ENCODE assay signal across 25 mouse cellular contexts in the genomic region with DNA sequence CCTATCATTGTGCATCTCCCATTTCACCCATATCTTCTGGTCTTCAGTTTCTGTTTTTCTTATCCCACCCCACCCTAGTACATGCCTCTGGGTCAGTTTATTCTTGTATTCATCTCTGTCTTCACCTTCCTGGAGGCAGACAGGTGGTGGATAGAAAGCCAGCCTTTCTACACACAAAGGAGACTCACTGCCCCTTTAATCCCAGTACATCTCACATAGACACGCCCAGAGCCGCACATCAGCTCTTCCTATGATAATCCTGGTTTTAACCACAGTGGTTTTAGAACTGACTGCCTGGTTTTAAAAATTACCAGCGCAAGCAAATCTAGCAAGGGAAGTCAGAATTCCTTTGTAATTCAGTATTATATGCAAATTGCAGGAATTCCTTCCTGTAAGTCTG. TPM values are rescaled to one million over a fixed set of nuclear protein-coding genes. Genes with fewer than 3 reads are reported as not detected.
DNase-seq lines count a peak whose midpoint lies in the region; ATAC-seq and TF ChIP-seq lines count a peak whose summit lies in the region.
"Had no signal": no experiment of that assay in that cellular context is flagged by ENCODE, and none has a peak within 500 bp of the region (broad histone marks: within the 10 kb centered on the region; RNA-seq: fewer than 3 reads in every experiment).

No protein-coding gene starts in this region.

- H3K9me3 ChIP-seq in heart, embryonic 10.5 days, result no peaks in the 10 kb centered on the region
- H3K9me3 ChIP-seq in limb, embryonic 15.5 days, result no peaks in the 10 kb centered on the region
- H3K9me3 ChIP-seq in limb, embryonic 10.5 days (replicated peaks), result no peaks in the 10 kb centered on the region
- H3K9me3 ChIP-seq in stomach, postnatal 0 days (ENCODE audit: control insufficient read depth, low read length), result no peaks in the 10 kb centered on the region
- no peaks in the 10 kb centered on the region for H3K9me3 ChIP-seq in forebrain, embryonic 10.5 days
- H3K9me3 ChIP-seq: forebrain, embryonic 15.5 days; heart, embryonic 12.5 days; hindbrain, embryonic 10.5 days had no signal

- no peaks in the 10 kb centered on the region for H3K36me3 ChIP-seq in heart, embryonic 10.5 days
- no peaks in the 10 kb centered on the region for H3K36me3 ChIP-seq in limb, embryonic 15.5 days
- H3K36me3 ChIP-seq in limb, embryonic 10.5 days, result peaks cover 20% of the 10 kb centered on the region
- H3K36me3 ChIP-seq in stomach, postnatal 0 days (ENCODE audit: control insufficient read depth, insufficient read depth, low read length), result no peaks in the 10 kb centered on the region
- 0 out of 2 replicates have a peak, but pooled peaks cover 2% of the 10 kb centered on the region for H3K36me3 ChIP-seq in forebrain, embryonic 10.5 days (replicated peaks)
- H3K36me3 ChIP-seq: forebrain, embryonic 15.5 days; heart, embryonic 12.5 days; hindbrain, embryonic 10.5 days had no signal

- DNase-seq in heart, adult 11 months, result peak; percentile 85
- DNase-seq in heart, embryonic 10.5 days (ENCODE audit: low spot score), result no peak
- DNase-seq in limb, embryonic 10.5 days (ENCODE audit: low spot score), result no peak
- DNase-seq in stomach, postnatal 0 days (ENCODE audit: low spot score), result no peak
- no peak for DNase-seq in forebrain, embryonic 10.5 days (ENCODE audit: extremely low spot score, low spot score)
- DNase-seq in adrenal gland, adult (ENCODE audit: inconsistent age in 2 of 2, low spot score in 1 of 2), result no peak
- DNase-seq: adrenal gland, postnatal 14 days; cerebellum, adult 11-12 months; cerebellum, adult 9-10 months; cerebellum, postnatal 25 days; gastrocnemius, postnatal 10 days; heart, adult 2 months; kidney, adult 18-20 months had no signal

- no peak overlapping the region for H3K9ac ChIP-seq in limb, embryonic 15.5 days
- H3K9ac ChIP-seq in stomach, postnatal 0 days (ENCODE audit: low read length), result no peak overlapping the region
- H3K9ac ChIP-seq: forebrain, embryonic 15.5 days; heart, embryonic 12.5 days; hindbrain, embryonic 14.5 days had no signal

- no peak overlapping the region for H3K4me2 ChIP-seq in limb, embryonic 15.5 days
- no peak overlapping the region for H3K4me2 ChIP-seq in stomach, postnatal 0 days (replicated peaks; ENCODE audit: low read depth)
- H3K4me2 ChIP-seq: forebrain, embryonic 15.5 days; heart, embryonic 12.5 days; hindbrain, embryonic 14.5 days had no signal

- TF ChIP-seq EP300 in stomach, postnatal 0 days (optimal IDR thresholded peaks at IDR 0.05), result no peak

- TF ChIP-seq CTCF in stomach, postnatal 0 days (IDR thresholded peaks at IDR 0.05; ENCODE audit: low read depth), result no peak

- no peaks in the 10 kb centered on the region for H3K27me3 ChIP-seq in heart, embryonic 10.5 days (ENCODE audit: insufficient read depth, poor library complexity, severe bottlenecking)
- H3K27me3 ChIP-seq in limb, embryonic 15.5 days, result no peaks in the 10 kb centered on the region
- H3K27me3 ChIP-seq in limb, embryonic 10.5 days (ENCODE audit: low read depth, poor library complexity, severe bottlenecking), result no peaks in the 10 kb centered on the region
- no peaks in the 10 kb centered on the region for H3K27me3 ChIP-seq in stomach, postnatal 0 days (ENCODE audit: control insufficient read depth, insufficient read depth, low read length)
- H3K27me3 ChIP-seq in forebrain, embryonic 10.5 days (ENCODE audit: poor library complexity, severe bottlenecking), result peaks cover 3% of the 10 kb centered on the region
- H3K27me3 ChIP-seq: forebrain, embryonic 15.5 days; heart, embryonic 12.5 days had no signal

- 73% methylated on average over 3 of the region's 3 CpGs for WGBS in heart, embryonic 10.5 days
- WGBS in limb, embryonic 15.5 days, result 67% methylated on average over 3 of the region's 3 CpGs
- 81% methylated on average over 3 of the region's 3 CpGs for WGBS in limb, embryonic 10.5 days
- WGBS in stomach, postnatal 0 days, result 54% methylated on average over 3 of the region's 3 CpGs
- 82% methylated on average over 3 of the region's 3 CpGs for WGBS in forebrain, embryonic 10.5 days

- no peak overlapping the region for H3K27ac ChIP-seq in heart, embryonic 10.5 days
- peak overlapping the region; percentile 47; the same call in 1 of the 2 replicates for H3K27ac ChIP-seq in limb, embryonic 15.5 days
- no peak overlapping the region for H3K27ac ChIP-seq in limb, embryonic 10.5 days
- H3K27ac ChIP-seq in stomach, postnatal 0 days (replicated peaks), result peak overlapping the region; percentile 36; the same call in 1 of the 2 replicates
- no peak overlapping the region for H3K27ac ChIP-seq in forebrain, embryonic 10.5 days
- H3K27ac ChIP-seq: forebrain, embryonic 15.5 days; heart, adult 2 months; hindbrain, embryonic 10.5 days; hindbrain, embryonic 14.5 days had no signal

- no peak for ATAC-seq in limb, embryonic 15.5 days (ENCODE audit: insufficient number of reproducible peaks, low FRiP score, low TSS enrichment, low read depth)
- peak; percentile 63 for ATAC-seq in megakaryocyte progenitor cell, adult 5-6 weeks (replicated peaks; ENCODE audit: poor library complexity)
- ATAC-seq in stomach, postnatal 0 days (ENCODE audit: low FRiP score, low TSS enrichment), result no peak
- ATAC-seq: forebrain, embryonic 15.5 days had no signal

- H3K4me1 ChIP-seq in heart, embryonic 10.5 days, result peaks cover 8% of the 10 kb centered on the region
- peaks cover 2% of the 10 kb centered on the region; the same call in 1 of the 2 replicates for H3K4me1 ChIP-seq in limb, embryonic 15.5 days
- peaks cover 8% of the 10 kb centered on the region for H3K4me1 ChIP-seq in limb, embryonic 10.5 days
- H3K4me1 ChIP-seq in stomach, postnatal 0 days (replicated peaks; ENCODE audit: control insufficient read depth, insufficient read depth), result no peaks in the 10 kb centered on the region
- peaks cover 13% of the 10 kb centered on the region for H3K4me1 ChIP-seq in forebrain, embryonic 10.5 days
- H3K4me1 ChIP-seq: forebrain, embryonic 15.5 days had no signal

- H3K4me3 ChIP-seq in heart, embryonic 10.5 days, result no peak overlapping the region
- no peak overlapping the region for H3K4me3 ChIP-seq in limb, embryonic 15.5 days
- H3K4me3 ChIP-seq in limb, embryonic 10.5 days, result no peak overlapping the region
- H3K4me3 ChIP-seq in stomach, postnatal 0 days (ENCODE audit: low read depth, low read length), result no peak overlapping the region
- H3K4me3 ChIP-seq in forebrain, embryonic 10.5 days, result no peak overlapping the region
- H3K4me3 ChIP-seq: forebrain, embryonic 15.5 days; heart, adult 2 months; heart, embryonic 12.5 days; hindbrain, embryonic 10.5 days had no signal

RNA-seq across cellular contexts. Expression of gene 5330417H12Rik, which starts 50.3 kb away (rescaled TPM):
- 0.15 TPM in 1 of 2 replicates, not detected in the other for polyA plus RNA-seq in heart, embryonic 10.5 days (2016; fragmentation: Nextera tagmentation; extraction: Ambion mirVana)
- not detected in 2 replicates for polyA plus RNA-seq in limb, embryonic 15.5 days (2015; fragmentation: Nextera tagmentation; extraction: Ambion mirVana)
- polyA plus RNA-seq in limb, embryonic 10.5 days (2016; fragmentation: Nextera tagmentation; extraction: Ambion mirVana), result not detected in 2 replicates
- total RNA-seq in megakaryocyte progenitor cell, adult 5-6 weeks (2015), result not detected in 2 replicates
- not detected in 2 replicates for total RNA-seq in megakaryocyte progenitor cell, adult 5-6 weeks (2017)
- not detected in 2 replicates for polyA plus RNA-seq in stomach, postnatal 0 days (2015; fragmentation: Nextera tagmentation; extraction: Ambion mirVana)
- not detected in 2 replicates for polyA plus RNA-seq in forebrain, embryonic 10.5 days (2016; fragmentation: Nextera tagmentation; extraction: Ambion mirVana)
- total RNA-seq: adrenal gland, postnatal 14 days; gastrocnemius, postnatal 10 days; gastrocnemius, postnatal 4 days; heart, adult 2 months; heart, postnatal 25 days; MEL had no signal
- polyA plus RNA-seq: C2C12; embryonic facial prominence, embryonic 11.5 days; forebrain, embryonic 15.5 days; heart, adult 2 months; heart, embryonic 12.5 days; heart, embryonic 16.5 days; hindbrain, embryonic 10.5 days; hindbrain, embryonic 14.5 days had no signal

Comparison
In these comparisons a context has a peak if more than half of its experiments do, and no peak if none do; other contexts are left out.
1. H3K27ac ChIP-seq: peak in limb, embryonic 15.5 days (single experiment) and stomach, postnatal 0 days (single experiment); none in heart, embryonic 10.5 days (single experiment), limb, embryonic 10.5 days (single experiment) and forebrain, embryonic 10.5 days (single experiment).